Mouse (Mus musculus): ENCODE data around the gene Tlr9.
A peak's percentile ranks its signal among the peaks of the same experiment; 100 is the strongest.

The Tlr9 gene

GRCm38 (mm10) chr9:106222261-106222851 lies at the start of gene Tlr9:
TSS of gene Tlr9 (plus strand) at chr9:106222598.
- no peak for DNase-seq (ENCODE audit: low spot score in 2 of 2)

GRCm38 (mm10) chr9:106173363-106173762 lies 49.0 kb upstream of the Tlr9 start:
- no peak for DNase-seq (ENCODE audit: low spot score in 2 of 2)

GRCm38 (mm10) chr9:106175552-106176200 lies 46.7 kb upstream of the Tlr9 start:
- no peak for DNase-seq (ENCODE audit: low spot score in 2 of 2)

DNA sequence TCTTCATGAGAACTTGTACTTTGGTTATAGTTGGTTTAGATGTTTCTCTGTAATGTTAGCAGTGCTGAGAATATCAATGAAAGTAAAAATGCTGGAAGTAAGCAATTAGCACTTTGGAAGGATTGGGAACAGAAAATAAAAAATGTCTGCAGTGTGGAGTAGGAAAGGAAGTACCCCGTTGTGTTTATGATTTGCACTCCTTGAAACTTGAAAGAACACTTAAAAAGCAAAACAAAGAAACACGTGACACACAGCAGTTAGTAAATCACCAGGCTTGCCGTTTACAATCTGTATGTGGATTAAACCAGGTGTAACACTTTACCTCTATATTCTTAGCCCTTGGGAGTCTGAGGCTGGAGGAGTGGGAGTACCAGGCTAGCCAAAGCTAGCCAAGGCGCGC lies 45.6 kb upstream of the Tlr9 start:
- no peak for DNase-seq (ENCODE audit: low spot score in 2 of 2)

- DNase-seq (ENCODE audit: low spot score in 2 of 2), result no peak
Measured at GRCm38 (mm10) chr9:106177799-106178198, 44.6 kb upstream of the Tlr9 start.

DNA sequence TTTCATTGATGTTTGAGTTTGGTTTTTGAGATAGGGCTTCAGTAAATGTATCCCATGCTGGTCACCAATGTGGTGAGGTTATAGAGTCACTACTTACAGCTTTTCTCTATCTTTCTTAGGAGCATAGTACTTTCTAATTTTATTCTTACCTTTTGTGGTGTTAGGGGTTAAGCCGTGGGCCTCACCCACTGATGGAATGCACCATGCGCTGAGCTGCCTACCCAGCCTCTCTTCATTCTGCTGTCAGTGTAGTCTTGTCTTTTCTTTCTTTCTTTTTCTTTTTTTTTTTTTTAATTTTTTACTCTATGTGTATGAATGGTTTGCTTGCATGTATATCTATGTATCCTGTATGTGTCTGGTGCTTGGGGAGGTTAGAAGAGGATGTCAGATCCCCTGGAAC lies 42.9 kb upstream of the Tlr9 start:
- no peak for DNase-seq (ENCODE audit: low spot score in 2 of 2)

GRCm38 (mm10) chr9:106179964-106180363 lies 42.4 kb upstream of the Tlr9 start:
- DNase-seq (ENCODE audit: low spot score in 2 of 2), result no peak

DNA sequence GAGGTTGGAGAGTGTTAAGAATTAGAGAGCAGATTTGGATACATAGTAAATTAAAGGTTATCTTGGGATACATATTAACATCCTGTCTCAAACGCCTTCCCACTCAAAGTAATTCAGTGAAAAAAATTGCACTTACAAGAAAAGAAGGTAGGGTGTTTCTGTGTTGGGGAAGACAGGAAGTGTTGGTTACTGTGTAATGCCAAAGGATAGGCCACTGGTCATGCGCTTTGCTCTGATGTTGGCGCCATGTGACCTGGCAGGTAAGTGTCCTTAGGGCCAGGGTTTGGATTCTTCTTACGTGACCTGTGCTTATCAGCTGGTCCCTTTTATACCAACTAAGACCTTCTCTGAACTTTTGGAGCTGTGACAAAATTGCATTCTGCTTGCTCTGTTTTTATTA lies 40.3 kb upstream of the Tlr9 start:
- no peak for DNase-seq (ENCODE audit: low spot score in 2 of 2)

DNA sequence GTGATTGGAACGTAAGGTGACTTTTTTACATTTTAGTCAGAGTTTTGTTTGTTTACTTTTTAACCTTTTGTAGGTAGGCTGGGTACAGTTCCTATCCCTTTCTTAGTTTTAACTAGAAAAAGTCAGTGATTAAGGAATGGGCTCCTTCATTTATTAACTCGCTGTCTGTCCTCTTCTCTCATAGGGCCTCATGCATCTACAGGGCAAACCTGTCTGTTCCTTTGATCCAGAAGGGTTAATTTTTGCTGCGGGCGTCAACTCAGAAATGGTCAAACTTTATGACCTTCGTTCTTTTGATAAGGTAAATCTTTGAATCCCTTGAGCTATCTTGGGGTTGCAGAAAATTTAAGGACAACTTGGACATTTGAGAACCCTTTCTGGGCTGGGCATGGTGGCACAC lies 38.4 kb upstream of the Tlr9 start:
- DNase-seq (ENCODE audit: low spot score in 2 of 2), result no peak

GRCm38 (mm10) chr9:106191355-106191754 lies 31.0 kb upstream of the Tlr9 start:
- DNase-seq (ENCODE audit: low spot score in 2 of 2), result no peak

DNA sequence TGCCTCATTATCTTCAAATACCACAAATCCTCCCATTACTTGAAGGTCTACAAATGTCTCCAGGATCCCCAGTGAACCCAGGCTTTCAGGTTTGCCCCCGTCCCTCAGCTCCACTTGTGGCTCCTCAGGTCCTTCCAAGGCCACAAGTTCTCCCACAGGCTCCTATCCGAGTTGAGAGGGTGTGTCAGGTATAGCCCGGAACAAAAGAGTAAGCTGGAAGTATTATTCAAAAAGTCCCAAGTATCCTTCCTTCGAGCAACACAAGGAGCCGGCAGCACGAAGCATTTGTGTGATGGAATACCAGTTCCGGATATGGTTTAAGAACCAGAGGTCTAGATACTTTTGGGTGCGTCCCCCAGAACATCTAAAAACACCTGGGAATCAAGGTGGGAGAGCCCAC lies 30.4 kb upstream of the Tlr9 start:
- no peak for DNase-seq (ENCODE audit: low spot score in 2 of 2)

DNA sequence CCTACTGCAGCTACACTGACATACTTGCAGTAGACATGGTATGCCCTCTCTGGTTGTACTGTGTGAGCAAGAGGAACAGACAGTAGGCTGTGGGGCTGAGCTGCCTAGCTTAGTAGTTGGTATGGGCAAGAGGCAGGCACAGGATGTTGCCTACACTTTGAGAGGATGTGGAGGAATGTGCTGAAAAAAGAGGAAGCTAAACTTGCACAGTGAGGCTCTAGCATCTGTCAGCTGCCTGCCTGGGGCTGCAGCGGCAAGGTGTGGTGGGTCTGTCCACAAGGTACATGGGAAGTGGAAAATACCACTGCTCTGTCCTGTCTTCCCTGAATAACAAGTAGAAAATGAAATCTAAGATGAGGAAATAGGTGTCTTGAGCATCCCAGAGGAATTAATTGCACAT lies 29.4 kb upstream of the Tlr9 start:
- DNase-seq (ENCODE audit: low spot score in 2 of 2), result no peak

- no peak for DNase-seq (ENCODE audit: low spot score in 2 of 2)
Measured at GRCm38 (mm10) chr9:106193930-106194807, 28.2 kb upstream of the Tlr9 start.

DNA sequence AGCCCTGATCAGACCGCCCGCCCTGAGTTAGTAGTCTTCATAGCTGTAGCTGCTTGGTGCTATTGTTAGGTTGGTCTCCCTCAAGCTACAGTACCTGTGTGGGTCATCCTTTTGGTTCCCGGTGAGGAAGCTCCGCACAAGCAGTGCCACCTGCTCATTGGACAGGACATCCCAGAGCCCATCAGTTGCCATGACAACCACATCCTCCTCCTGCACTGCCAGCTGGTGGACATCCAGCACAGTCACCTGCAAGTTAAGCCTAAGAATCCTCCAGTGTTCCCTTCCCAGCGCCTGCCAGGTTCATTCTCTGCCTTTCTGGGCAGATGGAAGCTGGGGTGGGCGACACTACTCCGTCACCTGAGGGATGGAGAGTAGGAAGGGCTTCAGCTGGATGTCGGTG lies 26.7 kb upstream of the Tlr9 start:
- peak in 1 of 2 experiments; percentile 46 for DNase-seq (ENCODE audit: low spot score in 2 of 2)

- DNase-seq (ENCODE audit: low spot score in 2 of 2), result no peak
Measured at GRCm38 (mm10) chr9:106197081-106197713, 25.2 kb upstream of the Tlr9 start.

DNA sequence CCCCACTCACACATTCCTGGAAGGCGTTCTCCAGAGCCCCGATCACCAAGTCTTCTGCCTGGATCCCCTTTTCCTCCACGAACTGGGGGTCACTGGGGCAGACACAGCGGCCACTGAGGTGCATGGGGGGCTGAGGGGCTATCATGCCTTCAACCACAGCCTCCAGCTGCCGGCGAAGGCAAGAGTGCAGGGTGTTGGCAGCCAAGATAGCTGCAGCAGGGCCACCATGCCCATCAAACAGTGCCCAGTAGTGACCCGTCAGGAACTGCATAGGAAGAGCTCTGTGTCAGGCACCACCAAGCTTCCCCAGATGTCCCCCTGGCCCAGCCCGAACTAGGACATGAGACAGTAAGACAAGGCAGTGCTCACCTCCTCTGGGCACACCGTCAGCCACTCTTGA lies 24.7 kb upstream of the Tlr9 start:
- no peak for DNase-seq (ENCODE audit: low spot score in 2 of 2)

DNA sequence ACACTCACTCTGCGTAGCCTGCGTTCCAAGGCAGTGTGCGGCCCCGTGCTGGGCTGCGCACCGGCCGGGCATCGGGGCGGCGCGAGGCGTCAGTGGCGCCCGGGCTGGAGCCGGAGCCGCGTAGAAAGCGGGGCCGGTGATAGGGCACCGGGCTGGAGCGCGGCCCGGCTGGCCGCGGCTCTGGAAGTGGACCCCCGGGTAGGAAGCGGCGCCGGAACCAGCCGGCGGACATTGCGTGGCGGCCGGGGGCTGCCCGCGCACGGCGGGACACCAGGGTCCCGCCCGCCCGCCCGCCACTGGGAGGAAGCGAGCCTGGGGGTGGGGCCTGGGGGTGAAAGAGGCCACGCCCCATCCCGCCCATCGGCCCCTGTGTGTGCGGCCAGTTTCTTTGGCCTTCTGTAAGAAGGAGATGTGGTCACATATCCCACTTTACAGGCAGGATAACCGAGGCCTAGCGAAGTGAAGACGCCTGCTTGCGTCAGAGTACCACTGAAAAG lies 23.4 kb upstream of the Tlr9 start:
- no peak for DNase-seq (ENCODE audit: low spot score in 2 of 2)

GRCm38 (mm10) chr9:106199535-106200272 lies 22.7 kb upstream of the Tlr9 start, which contains the start of gene Ppm1m:
TSS of gene Ppm1m (minus strand) at chr9:106199746.
- DNase-seq (ENCODE audit: low spot score in 2 of 2), result no peak

GRCm38 (mm10) chr9:106201895-106202294 lies 20.5 kb upstream of the Tlr9 start:
- DNase-seq (ENCODE audit: low spot score in 2 of 2), result no peak

GRCm38 (mm10) chr9:106202819-106203636 lies 19.4 kb upstream of the Tlr9 start, which contains the start of gene Twf2:
TSS of gene Twf2 (plus strand) at chr9:106203108.
- peak; percentile 80 to 83 for DNase-seq (ENCODE audit: low spot score in 2 of 2)
